Mouse (Mus musculus): ENCODE data around the gene Marcks. TPM values are rescaled to one million over a fixed set of nuclear protein-coding genes. Genes with fewer than 3 reads are reported as not detected.
A peak's percentile ranks its signal among the peaks of the same experiment; 100 is the strongest.

Marcks gene
- total RNA-seq (2012; rRNA removed): 15.3 and 16.9 TPM in 2 replicates
- total RNA-seq (2014; rRNA removed): 78.4 and 80.7 TPM in 2 replicates
- polyA plus RNA-seq (2012; ENCODE audit: insufficient read length, low read depth): 57.3 and 74.2 TPM in 2 replicates

DNA sequence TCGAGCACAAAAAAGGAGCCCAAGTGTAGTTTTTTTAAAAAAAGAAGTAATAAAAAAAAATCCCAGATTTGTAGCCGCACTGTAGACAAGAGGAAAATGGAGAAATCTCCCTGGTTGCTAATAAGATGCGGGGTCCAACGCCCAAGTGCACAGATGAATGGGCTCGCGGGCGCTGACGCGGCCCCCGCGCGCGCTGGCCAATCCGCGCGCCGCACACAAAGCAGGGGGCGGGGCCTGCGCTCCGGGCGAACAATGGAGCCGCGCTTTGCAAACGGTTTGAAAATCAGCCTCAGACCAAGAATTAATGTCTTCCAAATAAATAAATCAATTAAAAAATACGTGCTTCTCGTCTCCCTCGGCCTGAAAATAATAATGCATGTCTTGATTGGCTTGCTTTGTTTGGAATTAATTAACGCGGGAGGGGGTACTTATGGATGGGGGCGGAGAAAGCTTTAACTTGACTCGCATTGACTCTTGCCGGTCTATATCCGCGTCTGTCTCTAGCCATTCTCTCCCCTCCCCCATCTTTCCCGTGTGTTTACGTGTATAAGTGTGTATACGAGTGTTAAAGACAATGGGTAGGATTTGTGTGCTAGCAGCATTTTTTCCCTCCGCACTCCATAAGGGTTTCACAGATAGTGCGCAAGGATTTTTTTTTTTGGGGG is at the start of gene Marcks:
Marcks (minus strand) TSS at position 143 of the 665 bp plus-strand sequence.
- H3K4me2 ChIP-seq (ENCODE audit: insufficient read depth, low read depth, poor library complexity, severe bottlenecking): peak within 1 kb of the TSS; percentile 76
- dilution Hi-C loops (cut with MboI; ENCODE audit: extremely low pct_ligation_motif_present, extremely low pct_unique_long_range_greater_than_20kb, low sequenced_read_pairs) (no loop called here), in situ Hi-C loops (cut with MboI; ENCODE audit: low pct_ligation_motif_present, low pct_unique_long_range_greater_than_20kb, low sequenced_read_pairs) (loop anchor here (5.0 to 10.0 kb wide), 2 partner anchors 96 to 198 kb away; no protein-coding TSS in a partner anchor)
- peaks cover 30% of the 10 kb centered on the region for H3K79me2 ChIP-seq (replicated peaks; ENCODE audit: control insufficient read depth, extremely low read depth, insufficient read depth, poor library complexity, severe bottlenecking)
- no peaks in the 10 kb centered on the region for H3K27me3 ChIP-seq (replicated peaks)
- peaks cover 0 to 13% of the 10 kb centered on the region in 2 experiments for H3K36me3 ChIP-seq (replicated peaks in 1 of 2; ENCODE audit: control insufficient read depth in 1 of 2, insufficient read depth in 1 of 2, low read length in 1 of 2)
- H3K4me3 ChIP-seq (replicated peaks in 1 of 3; ENCODE audit: low read depth in 2 of 3, low read length in 2 of 3, poor library complexity in 1 of 3): peak within 1 kb of the TSS; percentile 81 to 99 (median 86)
- DNase-seq (ENCODE audit: extremely low read depth): peak; percentile 91
- TF ChIP-seq E2F4 (IDR thresholded peaks at IDR 0.05; ENCODE audit: insufficient replicate concordance, low read depth, low read length) (no peak), CTCF (conservative IDR thresholded peaks at IDR 0.05 in 1 of 2, IDR thresholded peaks at IDR 0.05 in 1 of 2; ENCODE audit: low read depth in 2 of 2, low read length in 2 of 2) (no peak), TCF12 (IDR thresholded peaks at IDR 0.05; ENCODE audit: low read depth, low read length) (peak; percentile 62; the same call in 1 of the 2 replicates), IRF4 (IDR thresholded peaks at IDR 0.05; ENCODE audit: low read depth, low read length) (no peak), CHD1 (IDR thresholded peaks at IDR 0.05; ENCODE audit: low read depth, low read length) (peak; percentile 85; the same call in 1 of the 2 replicates), CHD2 (IDR thresholded peaks at IDR 0.05; ENCODE audit: low read length) (peak; percentile 63), MAZ (IDR thresholded peaks at IDR 0.05; ENCODE audit: low read depth, low read length) (peak; percentile 62; the same call in 1 of the 2 replicates), USF1 (IDR thresholded peaks at IDR 0.05; ENCODE audit: low read depth, low read length) (no peak), SIN3A (IDR thresholded peaks at IDR 0.05; ENCODE audit: low read length) (no peak), GABPA (IDR thresholded peaks at IDR 0.05; ENCODE audit: insufficient replicate concordance, low read depth, low read length) (no peak), TBP (conservative IDR thresholded peaks at IDR 0.05; ENCODE audit: low read depth, low read length) (peak; percentile 84), MXI1 (IDR thresholded peaks at IDR 0.05; ENCODE audit: low read depth, low read length) (no peak; the same call in 1 of the 2 replicates), POLR2AphosphoS2 (IDR thresholded peaks at IDR 0.05; ENCODE audit: low read depth, low read length) (peak; percentile 42; the same call in 1 of the 2 replicates), ZMIZ1 (IDR thresholded peaks at IDR 0.05; ENCODE audit: low read depth, low read length) (0 out of 2 replicates have a peak, but pooled peaks have one; percentile 65), HCFC1 (IDR thresholded peaks at IDR 0.05; ENCODE audit: low read depth, low read length) (no peak; the same call in 1 of the 2 replicates), NRF1 (IDR thresholded peaks at IDR 0.05; ENCODE audit: low read depth, low read length) (no peak), POLR2A (IDR thresholded peaks at IDR 0.05; ENCODE audit: low read depth, low read length) (peak; percentile 67), ZC3H11A (IDR thresholded peaks at IDR 0.05; ENCODE audit: low read depth, low read length) (no peak), JUND (conservative IDR thresholded peaks at IDR 0.05; ENCODE audit: low read depth, low read length) (no peak), NELFE (IDR thresholded peaks at IDR 0.05; ENCODE audit: low read depth, low read length) (peak; percentile 71), ZNF384 (IDR thresholded peaks at IDR 0.05; ENCODE audit: low read depth, low read length) (peak; percentile 78), BHLHE40 (IDR thresholded peaks at IDR 0.05; ENCODE audit: low read depth, low read length) (no peak)
- peak within 1 kb of the TSS; percentile 83 for H3K9ac ChIP-seq (ENCODE audit: insufficient read depth, low read depth)
- no peaks in the 10 kb centered on the region for H3K9me3 ChIP-seq (replicated peaks; ENCODE audit: low read length)
- H3K4me1 ChIP-seq (ENCODE audit: control insufficient read depth in 1 of 2, insufficient read depth in 2 of 2): peaks cover 3 to 12% of the 10 kb centered on the region in 2 experiments; a peak in 3 of 4 replicates
- H3K27ac ChIP-seq (ENCODE audit: insufficient read depth, low read depth): peak within 1 kb of the TSS; percentile 86
